In the genomic region with DNA sequence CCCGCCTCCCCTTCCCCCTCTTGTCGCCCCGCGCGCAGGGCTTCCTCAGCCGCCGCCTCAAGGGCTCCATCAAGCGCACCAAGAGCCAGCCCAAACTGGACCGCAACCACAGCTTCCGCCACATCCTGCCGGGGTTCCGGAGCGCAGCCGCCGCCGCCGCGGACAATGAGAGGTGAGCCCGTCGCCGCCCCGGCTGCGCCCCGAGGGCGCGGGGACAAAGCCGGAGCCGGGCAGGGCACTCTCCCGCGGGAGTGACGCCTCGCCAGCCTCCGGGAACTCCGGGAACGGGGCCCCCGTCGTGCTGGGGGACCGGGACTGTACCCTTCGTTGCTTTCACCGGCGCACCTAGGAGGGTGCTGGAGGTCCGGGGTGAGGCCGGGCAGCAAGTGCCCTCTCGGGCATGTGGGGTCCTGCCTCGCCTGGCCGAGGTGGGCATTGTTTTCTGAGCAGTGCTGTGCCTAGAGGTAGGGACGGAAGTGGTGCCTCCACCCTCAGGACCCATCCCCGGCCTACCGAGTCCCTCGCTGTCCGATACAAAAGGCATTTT, we compare ENCODE assay signal across 8 mouse cellular contexts.
DNase-seq lines count a peak whose midpoint lies in the region; ATAC-seq and TF ChIP-seq lines count a peak whose summit lies in the region.

No protein-coding gene starts in this region.

- ATAC-seq in intestine, embryonic 15.5 days: peak; percentile 39
- ATAC-seq in liver, embryonic 12.5 days: peak; percentile 44

- H3K4me1 ChIP-seq in bone marrow macrophage, adult 2 months (ENCODE audit: control insufficient read depth, insufficient read depth, low read length): no peaks in the 10 kb centered on the region
- peaks cover 66% of the 10 kb centered on the region for H3K4me1 ChIP-seq in intestine, embryonic 15.5 days (replicated peaks)
- peaks cover 35% of the 10 kb centered on the region for H3K4me1 ChIP-seq in liver, embryonic 12.5 days

- WGBS in intestine, embryonic 15.5 days: under 1% methylated on average over 43 of the region's 51 CpGs
- under 1% methylated on average over 51 of the region's 51 CpGs for WGBS in liver, embryonic 12.5 days (ENCODE audit: insufficient replicate concordance)

- peak overlapping the region; percentile 75 for H3K9ac ChIP-seq in intestine, embryonic 15.5 days
- H3K9ac ChIP-seq in liver, embryonic 12.5 days: peak overlapping the region; percentile 66

- TF ChIP-seq POLR2A in bone marrow macrophage, adult 2 months (IDR thresholded peaks at IDR 0.05; ENCODE audit: borderline replicate concordance, low read depth, low read length): no peak
- TF ChIP-seq POLR2A in myocyte (IDR thresholded peaks at IDR 0.05; ENCODE audit: insufficient read length, low read depth): no peak

- H3K27ac ChIP-seq in bone marrow macrophage, adult 2 months (ENCODE audit: insufficient read depth, low read depth, low read length): no peak overlapping the region
- peak overlapping the region; percentile 84 for H3K27ac ChIP-seq in intestine, embryonic 15.5 days
- 0 out of 2 replicates have a peak overlapping the region, but pooled peaks have one; percentile 36 for H3K27ac ChIP-seq in liver, embryonic 12.5 days

- no peak for TF ChIP-seq CTCF in bone marrow macrophage, adult 2 months (IDR thresholded peaks at IDR 0.05; ENCODE audit: low read depth, low read length)

- peak; percentile 60 for DNase-seq in gastrocnemius, postnatal 10 days
- no peak for DNase-seq in gastrocnemius, adult 18-20 months (ENCODE audit: low spot score)
- DNase-seq in heart, adult 11 months: peak; percentile 98
- peak; percentile 65 for DNase-seq in testis, postnatal 14 days (ENCODE audit: low spot score)

- no peaks in the 10 kb centered on the region for H3K27me3 ChIP-seq in intestine, embryonic 15.5 days (replicated peaks)
- H3K27me3 ChIP-seq in liver, embryonic 12.5 days (replicated peaks): peaks cover 64% of the 10 kb centered on the region
- no peaks in the 10 kb centered on the region for H3K27me3 ChIP-seq in myocyte (ENCODE audit: control insufficient read depth, insufficient read depth, insufficient read length)

- H3K36me3 ChIP-seq in intestine, embryonic 15.5 days: no peaks in the 10 kb centered on the region
- H3K36me3 ChIP-seq in liver, embryonic 12.5 days: no peaks in the 10 kb centered on the region
- no peaks in the 10 kb centered on the region for H3K36me3 ChIP-seq in myocyte (ENCODE audit: control insufficient read depth, insufficient read depth)

- H3K4me3 ChIP-seq in bone marrow macrophage, adult 2 months (ENCODE audit: insufficient read depth, low read length): peak overlapping the region; percentile 17
- peak overlapping the region; percentile 67 for H3K4me3 ChIP-seq in intestine, embryonic 15.5 days (replicated peaks)
- H3K4me3 ChIP-seq in liver, embryonic 12.5 days: peak overlapping the region; percentile 61
- H3K4me3 ChIP-seq in myocyte: peak overlapping the region; percentile 74

- peak overlapping the region; percentile 22 for H3ac ChIP-seq in myocyte (ENCODE audit: control insufficient read depth, insufficient read length)

- peaks cover 50% of the 10 kb centered on the region for H3K79me2 ChIP-seq in myocyte (ENCODE audit: control insufficient read depth, insufficient read depth)

- H3K4me2 ChIP-seq in intestine, embryonic 15.5 days (replicated peaks): peak overlapping the region; percentile 81
- H3K4me2 ChIP-seq in liver, embryonic 12.5 days: peak overlapping the region; percentile 73
- peak overlapping the region; percentile 88 for H3K4me2 ChIP-seq in myocyte (ENCODE audit: low read depth)

- H3K9me3 ChIP-seq in intestine, embryonic 15.5 days: no peaks in the 10 kb centered on the region
- H3K9me3 ChIP-seq in liver, embryonic 12.5 days (replicated peaks): no peaks in the 10 kb centered on the region

TF ChIP-seq in myocyte, 11 proteins besides CTCF, POLR2A, EP300 and RAD21:
- no peak for TF ChIP-seq REST (IDR thresholded peaks at IDR 0.05; ENCODE audit: insufficient read depth, insufficient read length)
- no peak for TF ChIP-seq MYOD1 (IDR thresholded peaks at IDR 0.05; ENCODE audit: control insufficient read depth in 1 of 3, insufficient read length in 2 of 3, low read depth in 2 of 3)
- no peak for TF ChIP-seq CEBPB (IDR thresholded peaks at IDR 0.05; ENCODE audit: insufficient read depth, poor library complexity, severe bottlenecking)
- no peak for TF ChIP-seq E2F4 (IDR thresholded peaks at IDR 0.05; ENCODE audit: insufficient read depth)
- no peak for TF ChIP-seq POLR2AphosphoS2 (IDR thresholded peaks at IDR 0.05; ENCODE audit: insufficient read length, low read depth)
- TF ChIP-seq MYOG (IDR thresholded peaks at IDR 0.05; ENCODE audit: control insufficient read depth in 1 of 3, insufficient read depth in 1 of 3, insufficient read length in 2 of 3, low read depth in 2 of 3): no peak
- TF ChIP-seq MAX (IDR thresholded peaks at IDR 0.05; ENCODE audit: low read depth): no peak
- TF ChIP-seq TCF3 (IDR thresholded peaks at IDR 0.05; ENCODE audit: insufficient read length, low read depth): no peak
- TF ChIP-seq SRF (IDR thresholded peaks at IDR 0.05; ENCODE audit: control insufficient read depth, insufficient read length, low read depth): no peak
- no peak for TF ChIP-seq TCF12 (IDR thresholded peaks at IDR 0.05; ENCODE audit: insufficient read depth, poor library complexity, severe bottlenecking)
- TF ChIP-seq USF1 (IDR thresholded peaks at IDR 0.05; ENCODE audit: low read depth): no peak

Comparison
In these comparisons a context has a peak if more than half of its experiments do, and no peak if none do; other contexts are left out.
1. H3K4me3 ChIP-seq: peak in every context shown above with its lines; median percentile 74 in myocyte; 67 in intestine, embryonic 15.5 days; 61 in liver, embryonic 12.5 days; 17 in bone marrow macrophage, adult 2 months.